Mouse (Mus musculus) C2C12 (cell line): ENCODE results near the gene P4htm. TPM values are rescaled to one million over a fixed set of nuclear protein-coding genes. Genes with fewer than 3 reads are reported as not detected.

Experiments
- H3K27me3 ChIP-seq: one replicate; pipeline ENCODE4 v1.6.1; 2011; ENCODE audit not compliant: control insufficient read depth, insufficient read depth, insufficient read length
- H3K36me3 ChIP-seq: one replicate; pipeline ENCODE4 v1.6.1; 2011; ENCODE audit not compliant: control insufficient read depth, insufficient read depth
- H3K4me3 ChIP-seq: one replicate; pipeline ENCODE4 v1.5.1; 2011; ENCODE audit warnings: mild to moderate bottlenecking, control low read depth; ENCODE audit not compliant: poor library complexity, insufficient read depth, severe bottlenecking
- H3K79me2 ChIP-seq: one replicate; pipeline ENCODE4 v1.6.1; 2011; ENCODE audit not compliant: control insufficient read depth, insufficient read depth
- H3K79me3 ChIP-seq: one replicate; pipeline ENCODE4 v1.6.1; 2011; ENCODE audit warnings: low read depth, control low read depth
- H3ac ChIP-seq: one replicate; pipeline ENCODE3; 2011; ENCODE audit warnings: low read depth; ENCODE audit not compliant: control insufficient read depth, insufficient read length
- CEBPB ChIP-seq: IDR thresholded peaks from one replicate; pipeline ENCODE4 v1.6.1; 2011; ENCODE audit warnings: low read depth, mild to moderate bottlenecking, control low read depth, moderate library complexity
- CTCF ChIP-seq: IDR thresholded peaks from one replicate; pipeline ENCODE4 v1.5.1; 2011; ENCODE audit not compliant: control insufficient read depth, insufficient read depth, insufficient read length
- FOSL1 ChIP-seq: IDR thresholded peaks from one replicate; pipeline ENCODE4 v1.8.0; 2011; ENCODE audit warnings: mild to moderate bottlenecking, low read length; ENCODE audit not compliant: poor library complexity, insufficient read depth, severe bottlenecking
- MAX ChIP-seq: IDR thresholded peaks from one replicate; pipeline ENCODE4 v1.6.1; 2011; ENCODE audit warnings: mild to moderate bottlenecking, control low read depth
- MYOD1 ChIP-seq: IDR thresholded peaks from one replicate; pipeline ENCODE4 v1.6.1; 2011; ENCODE audit warnings: low read depth; ENCODE audit not compliant: control insufficient read depth, insufficient read length
- MYOG ChIP-seq: IDR thresholded peaks from one replicate; pipeline ENCODE4 v1.6.1; 2011; ENCODE audit not compliant: control insufficient read depth, insufficient read length; ENCODE audit errors: extremely low read depth
- USF1 ChIP-seq: IDR thresholded peaks from one replicate; pipeline ENCODE4 v1.6.1; 2011; ENCODE audit warnings: low read depth, mild to moderate bottlenecking, control low read depth, moderate library complexity
- polyA plus RNA-seq: library from polyadenylated mRNA; unstranded; fragments of >200 nt; fragmentation: generic; extraction: Trizol; gene quantifications from one replicate; pipeline ENCODE4 v1.2.1, GENCODE M21; 2012; ENCODE audit warnings: missing spikeins

P4htm gene
- polyA plus RNA-seq, 1 experiment = 1.3 TPM

DNA sequence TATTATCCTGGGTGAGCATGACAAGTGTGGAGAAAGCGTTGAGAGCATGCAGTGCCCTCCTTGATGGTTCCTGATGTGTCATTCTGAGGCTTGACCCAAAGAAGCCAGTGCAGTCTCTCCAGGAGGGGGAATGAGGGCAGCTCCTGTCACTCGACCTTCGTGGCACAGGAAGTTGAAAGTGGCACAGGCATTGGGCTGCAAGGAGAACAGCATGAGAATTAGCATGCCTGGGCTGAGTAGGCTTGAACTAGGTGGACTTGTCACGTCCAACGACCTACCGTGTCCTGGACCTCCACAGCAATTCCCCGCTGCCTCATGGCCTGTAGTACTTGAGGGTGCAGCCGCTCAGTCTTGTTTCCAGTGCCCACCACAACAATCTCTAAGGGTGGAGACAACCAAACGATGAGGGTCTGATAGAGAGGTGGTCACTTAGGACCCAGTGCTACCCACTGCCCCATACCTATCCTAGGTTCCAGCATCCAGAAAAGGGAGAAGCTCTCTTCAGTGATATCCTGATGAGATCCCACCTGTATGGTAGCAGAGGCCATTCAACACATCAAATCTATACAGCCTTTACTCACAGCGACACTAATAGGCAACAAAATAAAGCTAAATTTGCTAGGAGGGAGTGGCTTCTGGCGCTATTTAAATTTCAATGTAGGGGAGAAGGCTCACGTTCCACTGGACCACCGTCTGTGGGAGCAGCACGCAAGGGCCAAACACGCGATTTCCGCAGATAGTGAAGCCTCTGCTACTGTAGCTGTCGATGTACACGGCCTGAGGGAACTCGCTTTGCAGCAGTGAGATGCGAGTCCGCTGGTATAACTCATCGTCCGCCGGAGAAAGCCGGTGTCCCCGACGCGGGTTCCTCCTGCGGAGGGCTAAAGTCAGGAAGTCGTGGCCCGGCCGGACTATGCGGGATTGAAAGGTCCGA, 31.3 kb downstream of the P4htm start:
- Histone ChIP-seq H3K79me2 (peaks cover 28% of the 10 kb centered on the region), H3K79me3 (peaks cover 18% of the 10 kb centered on the region), H3K36me3 (peaks cover 41% of the 10 kb centered on the region), H3ac (peak overlapping the region; percentile 69), H3K4me3 (peak overlapping the region; percentile 41), H3K27me3 (no peaks in the 10 kb centered on the region)
- TF ChIP-seq MYOG = no peak
- TF ChIP-seq MAX = no peak
- TF ChIP-seq MYOD1 = no peak
- no peak for TF ChIP-seq USF1
- TF ChIP-seq CEBPB = no peak
- no peak for TF ChIP-seq CTCF
- no peak for TF ChIP-seq FOSL1

DNA sequence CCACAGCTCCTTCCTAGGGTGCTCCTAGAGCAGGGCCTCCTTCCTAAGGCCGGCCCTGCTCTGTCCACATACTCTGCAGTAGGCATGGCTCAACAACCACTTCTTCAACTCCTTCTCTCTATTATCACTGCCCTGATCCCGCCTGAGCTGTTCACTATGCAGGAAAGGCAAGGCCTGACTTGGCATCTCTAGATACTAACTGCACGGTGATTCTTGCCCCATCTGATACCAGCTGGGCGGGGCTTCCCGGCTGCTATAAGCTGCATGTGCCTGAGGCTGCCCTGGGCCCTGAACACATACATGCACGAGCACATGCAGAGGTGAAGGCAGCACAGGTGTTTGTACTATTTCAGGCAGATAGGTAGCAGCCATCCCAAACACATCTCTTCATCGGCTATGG, 33.3 kb downstream of the P4htm start:
- peaks cover 48% of the 10 kb centered on the region for H3K36me3 ChIP-seq
- H3K79me2 ChIP-seq = peaks cover 37% of the 10 kb centered on the region
- H3K27me3 ChIP-seq = no peaks in the 10 kb centered on the region
- H3ac ChIP-seq = no peak overlapping the region
- H3K79me3 ChIP-seq = peaks cover 24% of the 10 kb centered on the region
- TF ChIP-seq MYOG (no peak), USF1 (no peak), FOSL1 (no peak), CEBPB (no peak), MAX (no peak), CTCF (no peak), MYOD1 (no peak)
- no peak overlapping the region for H3K4me3 ChIP-seq

DNA sequence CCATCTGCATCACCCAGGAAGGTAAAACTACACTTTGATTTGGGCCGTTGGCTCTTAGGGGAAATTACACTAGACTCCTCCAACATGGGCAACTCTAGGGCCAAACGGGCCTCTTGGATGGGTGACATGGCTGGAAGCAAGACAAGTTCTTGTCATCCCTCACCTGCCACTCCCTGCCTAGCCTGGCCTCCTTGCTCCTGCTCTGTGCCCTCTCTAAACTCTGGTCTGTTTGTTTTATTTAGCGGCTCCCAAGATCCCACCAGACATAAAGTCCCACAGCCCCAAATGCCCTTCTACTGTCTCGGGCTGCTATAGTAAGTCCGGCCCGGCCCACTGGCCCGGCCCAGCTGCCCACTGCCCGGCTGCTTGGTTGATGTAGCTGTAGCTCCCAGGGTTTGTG, 33.8 kb downstream of the P4htm start:
- Histone ChIP-seq H3ac (no peak overlapping the region), H3K27me3 (no peaks in the 10 kb centered on the region), H3K79me3 (peaks cover 24% of the 10 kb centered on the region), H3K36me3 (peaks cover 52% of the 10 kb centered on the region), H3K79me2 (peaks cover 35% of the 10 kb centered on the region), H3K4me3 (no peak overlapping the region)
- TF ChIP-seq FOSL1 (no peak), MYOG (no peak), MAX (no peak), USF1 (no peak), MYOD1 (no peak), CTCF (no peak), CEBPB (no peak)

DNA sequence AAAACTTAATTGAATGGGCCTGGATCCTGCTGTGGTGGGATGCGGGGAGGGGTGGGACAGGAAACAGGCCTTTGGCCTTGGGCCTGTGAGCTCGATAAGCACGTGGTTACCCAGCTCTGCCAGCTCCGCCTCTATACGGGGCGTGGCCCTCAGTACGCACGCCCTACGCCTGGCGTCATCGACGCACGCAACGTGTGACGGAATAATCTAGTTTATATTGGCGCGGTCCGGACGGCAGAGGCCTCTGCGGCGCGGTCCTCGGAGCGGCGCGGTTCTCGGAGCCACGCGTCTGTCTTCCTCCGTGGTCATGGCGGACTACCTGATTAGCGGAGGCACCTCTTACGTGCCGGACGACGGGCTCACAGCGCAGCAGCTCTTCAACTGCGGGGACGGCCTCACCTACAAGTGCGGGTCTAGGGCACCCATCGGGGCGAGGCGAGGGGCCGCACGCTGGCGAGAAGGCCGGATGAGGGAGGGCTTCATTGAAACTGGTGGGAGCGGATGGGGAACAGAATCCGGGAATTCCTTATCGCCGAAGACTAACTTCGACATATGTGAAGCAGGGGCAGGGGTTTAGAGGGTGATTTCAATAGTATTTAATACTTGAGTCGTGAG, 37.1 kb downstream of the P4htm start, which contains the start of gene Impdh2:
Gene Impdh2, plus strand, starts transcription at position 60 of the 615 bp plus-strand sequence.
- Histone ChIP-seq H3K36me3 (peaks cover 79% of the 10 kb centered on the region), H3K27me3 (no peaks in the 10 kb centered on the region), H3ac (peak within 1 kb of the TSS; percentile 78), H3K4me3 (peak within 1 kb of the TSS; percentile 50), H3K79me2 (peaks cover 26% of the 10 kb centered on the region), H3K79me3 (peaks cover 19% of the 10 kb centered on the region)
- TF ChIP-seq MYOG (no peak), CEBPB (no peak), MAX (peak; percentile 92), USF1 (peak; percentile 72), FOSL1 (no peak), MYOD1 (no peak)

DNA sequence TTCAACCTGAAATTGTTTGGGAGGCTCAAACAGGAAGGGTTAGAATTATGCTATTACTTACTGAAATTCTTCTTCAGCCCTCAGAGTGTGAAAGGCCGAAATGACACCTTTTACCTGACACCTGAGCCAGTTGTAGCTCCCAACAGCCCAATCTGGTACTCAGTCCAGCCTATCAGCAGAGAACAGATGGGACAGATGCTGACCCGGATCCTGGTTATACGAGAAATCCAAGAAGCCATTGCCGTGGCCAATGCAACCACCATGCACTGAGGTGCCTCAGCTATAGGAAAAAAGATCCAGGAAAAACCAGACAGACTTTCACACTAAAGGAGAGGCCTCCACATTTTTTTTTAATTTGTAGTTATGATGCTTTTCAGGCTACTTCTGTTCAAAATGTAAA, 38.3 kb downstream of the P4htm start:
- Histone ChIP-seq H3ac (no peak overlapping the region), H3K36me3 (peaks cover 77% of the 10 kb centered on the region), H3K4me3 (no peak overlapping the region), H3K79me3 (peaks cover 19% of the 10 kb centered on the region), H3K27me3 (no peaks in the 10 kb centered on the region), H3K79me2 (peaks cover 26% of the 10 kb centered on the region)
- TF ChIP-seq MAX = no peak
- TF ChIP-seq MYOD1 = no peak
- no peak for TF ChIP-seq CEBPB
- no peak for TF ChIP-seq USF1
- TF ChIP-seq MYOG = no peak
- no peak for TF ChIP-seq CTCF
- TF ChIP-seq FOSL1 = no peak
